Mouse (Mus musculus): Measurements from ENCODE around the gene Prkci.

GRCm38 (mm10) chr3:31053191-31053590 lies 57.6 kb downstream of the Prkci start:
- TF ChIP-seq POLR2A (IDR thresholded peaks at IDR 0.05; ENCODE audit: borderline replicate concordance, insufficient read depth, low read length) (no peak), CTCF (IDR thresholded peaks at IDR 0.05; ENCODE audit: borderline replicate concordance, insufficient read depth, low read depth, low read length) (no peak)
